Mouse (Mus musculus) inflammation-experienced regulatory T-cells, adult 6 months (primary cell): ENCODE measurements around the gene Clcf1. TPM values are rescaled to one million over a fixed set of nuclear protein-coding genes. Genes with fewer than 3 reads are reported as not detected.

Experiments
- ATAC-seq: one replicate; pipeline ENCODE4 v1.8.0; 2017
- polyA plus RNA-seq, 3 experiments: library from polyadenylated mRNA; unstranded; fragments of 100-300 nt; shearing (Covaris generic); gene quantifications; one replicate each; pipeline ENCODE4 v1.2.1; 2017

Clcf1 gene
- polyA plus RNA-seq, 3 experiments from 2014 or later, result 13.4 to 51.6 (median 33.9) TPM

DNA sequence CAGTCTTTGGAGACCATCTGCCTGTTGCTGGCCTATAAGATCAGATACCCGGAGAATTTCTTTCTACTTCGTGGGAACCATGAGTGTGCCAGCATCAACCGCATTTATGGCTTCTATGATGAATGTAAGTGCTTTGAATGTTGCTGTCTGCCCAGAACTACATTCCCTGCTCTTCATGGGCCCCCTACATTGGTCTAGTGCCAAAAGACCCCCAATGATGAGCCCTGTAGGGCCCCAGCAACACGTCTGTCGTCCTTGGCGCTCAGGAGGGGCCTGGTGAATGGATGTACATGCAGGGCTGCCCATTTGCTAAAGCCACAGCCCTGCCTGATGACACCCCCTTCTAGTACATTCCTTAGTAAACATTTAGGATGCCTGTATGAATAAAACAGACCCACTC is 20.9 kb upstream of the Clcf1 start:
- no peak for ATAC-seq

DNA sequence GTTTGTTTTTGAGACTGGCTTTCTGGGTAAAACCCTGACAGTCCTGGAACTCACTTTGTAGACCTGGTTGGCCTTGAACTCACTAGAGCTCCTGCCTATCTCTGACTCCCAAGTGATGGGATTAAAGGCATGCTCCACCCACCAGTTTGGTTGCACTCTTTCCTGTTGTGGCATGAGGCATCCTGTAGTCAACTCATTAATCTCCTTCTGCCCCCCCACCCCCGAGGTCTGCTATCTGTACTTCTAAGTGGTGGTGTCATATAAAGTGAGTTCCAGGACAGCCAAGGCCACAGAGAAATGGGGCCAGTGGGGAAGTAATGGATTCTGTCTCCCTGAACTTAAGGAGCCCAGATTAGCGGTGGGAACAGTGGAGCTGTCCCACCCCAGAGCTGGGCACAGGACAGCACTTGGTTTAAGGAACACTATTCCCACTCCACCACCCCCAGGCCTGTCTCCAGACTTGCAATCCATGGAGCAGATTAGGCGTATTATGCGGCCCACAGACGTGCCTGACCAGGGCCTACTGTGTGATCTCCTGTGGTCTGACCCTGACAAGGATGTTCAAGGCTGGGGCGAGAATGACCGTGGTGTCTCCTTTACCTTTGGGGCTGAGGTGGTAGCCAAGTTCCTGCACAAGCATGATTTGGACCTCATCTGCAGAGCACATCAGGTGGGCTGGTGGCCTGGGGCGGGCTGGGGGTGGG is 19.9 kb upstream of the Clcf1 start:
- ATAC-seq, result no peak

DNA sequence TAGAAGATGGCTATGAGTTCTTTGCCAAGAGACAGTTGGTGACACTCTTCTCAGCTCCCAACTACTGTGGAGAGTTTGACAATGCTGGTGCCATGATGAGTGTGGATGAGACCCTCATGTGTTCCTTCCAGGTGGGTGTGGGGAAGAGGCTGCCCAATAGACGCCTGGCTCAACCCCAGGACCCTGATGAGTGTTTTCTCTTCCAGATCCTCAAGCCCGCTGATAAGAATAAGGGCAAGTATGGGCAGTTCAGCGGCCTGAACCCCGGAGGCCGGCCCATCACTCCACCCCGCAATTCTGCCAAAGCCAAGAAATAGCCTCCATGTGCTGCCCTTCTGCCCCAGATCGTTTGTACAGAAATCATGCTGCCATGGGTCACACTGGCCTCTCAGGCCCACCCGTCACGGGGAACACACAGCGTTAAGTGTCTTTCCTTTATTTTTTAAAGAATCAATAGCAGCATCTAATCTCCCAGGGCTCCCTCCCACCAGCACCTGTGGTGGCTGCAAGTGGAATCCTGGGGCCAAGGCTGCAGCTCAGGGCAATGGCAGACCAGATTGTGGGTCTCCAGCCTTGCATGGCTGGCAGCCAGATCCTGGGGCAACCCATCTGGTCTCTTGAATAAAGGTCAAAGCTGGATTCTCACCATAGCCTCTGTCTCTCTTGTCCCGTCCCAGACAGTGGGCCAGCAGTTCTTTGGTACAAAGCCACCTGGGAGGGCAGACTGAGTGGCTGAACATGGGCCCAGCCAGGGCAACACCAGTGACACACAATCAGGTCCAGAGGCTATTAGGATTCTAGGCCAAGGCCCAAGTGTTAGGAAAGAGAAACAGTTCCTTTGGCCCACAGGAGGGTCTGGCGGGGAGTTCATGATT is 19.0 kb upstream of the Clcf1 start:
- ATAC-seq, result no peak

DNA sequence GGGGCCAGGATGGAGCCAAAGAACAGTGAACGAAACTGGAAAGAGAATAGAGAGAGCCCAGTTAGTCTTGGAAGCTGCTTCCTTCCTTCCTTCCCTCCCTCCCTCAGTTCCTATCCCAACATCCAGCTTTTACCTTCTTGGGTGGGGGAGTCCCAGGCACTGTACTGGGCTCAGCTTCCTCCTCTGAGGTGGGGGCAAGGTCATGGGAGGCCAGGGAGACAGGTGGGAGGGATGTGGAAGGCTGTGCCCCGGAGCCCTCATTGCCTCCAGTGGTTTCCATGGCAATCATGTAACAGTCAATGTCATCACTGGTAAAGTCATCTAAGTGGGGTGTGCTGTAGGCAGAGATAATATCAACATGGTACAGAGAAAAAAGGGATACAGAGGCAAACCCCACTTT is 18.0 kb upstream of the Clcf1 start:
- no peak for ATAC-seq

DNA sequence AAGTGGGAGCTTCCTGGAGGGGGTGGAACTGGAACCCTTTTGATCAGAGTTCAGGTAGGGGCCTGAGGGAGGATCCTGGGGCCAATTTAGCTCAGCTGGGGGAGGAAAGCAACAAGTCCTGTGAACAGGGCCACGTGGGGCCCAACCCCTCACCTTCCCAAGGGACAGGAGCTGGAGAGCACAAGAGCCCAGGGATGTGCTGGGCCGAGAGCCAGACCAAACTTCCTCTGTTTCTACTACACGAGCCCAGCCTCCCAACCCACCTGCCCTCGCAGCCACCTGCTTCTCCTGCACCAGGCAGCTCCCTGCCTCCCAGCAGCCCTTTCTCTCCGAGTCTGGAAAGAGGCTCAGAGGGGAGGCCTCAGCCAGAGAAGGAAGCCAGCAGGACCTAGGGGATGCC is 17.5 kb upstream of the Clcf1 start:
- no peak for ATAC-seq

DNA sequence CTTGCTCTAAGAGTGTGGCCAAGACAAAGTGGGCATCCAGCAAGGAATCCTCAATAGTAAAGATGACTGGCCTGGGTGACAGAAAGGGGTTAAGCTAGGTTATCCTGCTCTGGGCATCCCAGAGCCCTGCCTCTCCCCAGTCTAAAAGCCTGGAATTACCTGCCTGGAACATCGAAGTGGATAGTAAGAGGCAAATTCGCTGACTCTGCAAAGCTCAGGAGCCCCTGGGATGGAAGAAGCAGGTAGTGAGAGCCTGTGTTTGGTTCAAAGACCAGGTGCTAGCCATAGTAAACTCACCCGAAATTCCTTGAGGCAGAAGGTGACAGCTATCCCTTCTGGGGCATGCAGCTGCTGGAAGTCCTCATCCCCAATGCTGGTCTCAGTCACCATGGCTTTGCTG is 16.9 kb upstream of the Clcf1 start:
- no peak for ATAC-seq

DNA sequence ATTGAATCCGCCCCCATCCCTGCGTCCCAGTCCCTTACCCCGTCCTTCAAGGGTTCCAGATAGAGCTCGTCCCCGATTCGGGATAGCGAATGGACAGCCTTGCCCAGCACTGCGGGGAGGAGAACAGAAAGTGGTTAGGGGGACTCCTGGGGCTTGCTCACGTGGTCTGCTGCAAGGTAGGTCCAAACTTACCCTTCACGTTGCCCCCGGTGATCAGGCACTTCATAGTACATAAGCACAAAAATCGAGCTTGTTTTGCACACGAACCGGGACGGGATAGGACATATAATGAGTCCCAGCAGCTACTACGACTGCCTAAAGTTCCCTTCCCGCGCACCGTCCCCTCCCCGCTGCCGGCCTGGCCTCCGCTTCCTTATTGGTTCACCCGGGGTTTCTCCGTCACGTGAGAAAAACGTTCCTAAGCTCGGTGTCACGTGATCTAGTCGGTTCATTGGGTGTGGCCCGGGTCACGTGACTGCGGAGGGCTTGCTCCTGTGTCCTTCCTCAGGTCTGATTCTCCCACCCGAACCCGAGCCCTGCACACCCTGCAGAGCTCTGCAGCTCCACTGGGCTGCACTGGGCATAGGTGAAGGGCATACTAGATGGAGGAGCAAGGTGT is 12.6 kb upstream of the Clcf1 start, which contains the start of gene Rad9a:
Rad9a (minus strand) TSS at position 372 of the 619 bp plus-strand sequence.
- peak; percentile 73 for ATAC-seq

DNA sequence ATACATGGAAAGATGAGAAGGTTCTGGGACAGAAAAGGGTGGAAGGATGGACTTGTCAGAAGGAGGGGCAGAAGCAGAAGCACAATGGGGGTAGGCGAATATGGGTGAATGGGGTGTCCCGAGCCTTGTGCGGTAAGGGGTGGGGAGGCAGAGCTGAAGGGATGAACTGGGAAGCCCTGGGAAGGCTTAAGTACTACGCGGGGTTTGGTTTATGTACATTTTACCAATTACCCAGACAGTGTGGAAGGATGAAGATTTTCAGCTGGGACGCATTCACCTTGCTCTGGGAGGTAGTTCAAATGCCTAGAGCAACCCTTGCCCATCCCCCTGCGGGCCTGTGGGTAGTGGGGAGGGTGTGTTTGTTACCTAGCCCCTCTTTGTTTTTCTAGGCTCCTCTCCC is 11.9 kb upstream of the Clcf1 start:
- no peak for ATAC-seq

DNA sequence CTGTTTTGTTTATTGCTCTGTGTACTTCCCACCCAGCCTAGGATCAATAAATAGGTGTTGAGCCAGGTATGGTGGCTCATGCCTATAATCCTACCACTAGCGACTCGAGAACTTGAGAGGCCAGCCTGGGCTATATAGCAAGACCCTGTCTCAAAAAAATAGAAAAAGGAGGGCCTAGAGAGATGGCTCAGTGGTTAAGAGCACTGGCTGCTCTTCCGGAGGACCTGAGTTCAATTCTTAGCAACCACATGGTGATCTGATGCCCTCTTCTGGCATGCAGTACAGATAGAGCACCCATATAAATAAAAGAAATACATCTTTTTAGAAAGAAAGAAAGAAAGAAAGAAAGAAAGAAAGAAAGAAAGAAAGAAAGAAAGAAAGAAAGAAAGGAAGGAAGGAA is 10.9 kb upstream of the Clcf1 start:
- peak; percentile 12 for ATAC-seq

DNA sequence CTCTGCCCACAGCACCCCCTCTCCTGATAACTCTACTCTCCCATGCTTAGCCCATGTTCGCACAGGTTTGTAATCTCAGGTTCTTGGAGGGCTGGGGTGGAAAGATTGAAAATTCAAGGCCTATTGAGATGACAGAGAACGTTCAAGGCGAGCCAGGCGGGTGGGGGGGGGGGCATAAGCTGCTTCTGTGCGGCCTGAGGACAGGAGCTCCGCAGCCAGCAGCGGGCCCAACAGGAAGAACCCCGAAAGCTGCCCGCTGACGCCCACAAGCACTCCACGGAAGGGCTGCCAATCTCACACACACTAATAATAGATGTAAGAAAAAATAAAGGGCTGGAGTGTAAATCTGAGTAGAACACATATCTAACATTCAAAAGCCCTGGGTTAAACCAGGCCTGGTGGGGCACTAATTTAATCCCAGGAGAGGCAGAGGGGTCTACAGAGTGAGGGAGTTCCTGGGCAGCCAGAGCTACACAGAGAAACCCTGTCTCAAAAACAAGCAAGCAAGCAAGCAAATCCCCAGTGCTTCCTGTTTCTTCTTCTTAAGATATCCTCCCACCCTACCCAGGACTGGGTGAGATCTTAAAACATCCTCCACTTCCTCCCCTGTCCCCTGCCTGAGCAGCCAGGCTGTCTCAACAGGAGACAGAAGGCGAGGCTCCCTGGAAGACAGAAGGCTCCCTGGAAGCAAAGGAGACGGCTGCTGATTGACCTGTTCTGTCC is 10.3 kb upstream of the Clcf1 start:
- ATAC-seq, result peak; percentile 67

DNA sequence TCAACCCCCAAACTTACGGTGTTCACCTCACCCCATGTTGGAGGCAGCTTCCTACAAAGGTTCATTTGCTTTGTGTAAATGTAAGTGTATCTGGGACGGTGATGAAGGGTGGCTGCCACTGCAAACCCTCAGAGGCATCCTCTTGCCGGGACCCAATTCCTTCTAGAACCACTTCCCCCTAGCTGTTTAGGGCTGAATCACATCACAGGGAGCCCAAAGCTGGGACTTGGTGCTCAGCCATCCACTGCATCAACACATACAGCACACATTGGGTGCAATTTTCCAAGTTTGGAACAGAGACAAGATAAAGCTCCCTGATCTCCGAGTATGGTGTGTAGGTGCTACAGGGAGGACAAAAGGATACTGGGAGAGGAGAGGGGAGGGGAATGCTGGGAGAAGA is 9.1 kb upstream of the Clcf1 start:
- no peak for ATAC-seq

DNA sequence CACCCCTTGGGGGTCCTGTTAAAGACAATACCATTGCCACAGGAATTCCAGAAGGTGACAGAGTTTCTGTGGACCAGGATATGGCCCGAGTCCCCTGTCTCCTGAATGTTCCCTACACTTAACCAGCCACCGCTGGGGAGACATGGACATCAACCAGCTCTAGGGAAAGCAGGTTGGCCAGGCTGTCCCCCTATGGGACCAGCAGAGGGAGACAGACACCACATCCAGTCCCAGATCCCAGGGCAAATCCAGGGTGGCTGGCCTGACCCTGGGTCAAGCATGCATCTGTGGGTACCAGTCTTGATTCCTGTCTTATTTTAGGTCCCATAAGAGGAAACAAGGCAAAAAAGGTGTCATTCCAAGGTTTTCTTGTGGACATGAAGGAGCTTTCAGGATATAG is 7.1 kb upstream of the Clcf1 start:
- peak; percentile 36 for ATAC-seq

DNA sequence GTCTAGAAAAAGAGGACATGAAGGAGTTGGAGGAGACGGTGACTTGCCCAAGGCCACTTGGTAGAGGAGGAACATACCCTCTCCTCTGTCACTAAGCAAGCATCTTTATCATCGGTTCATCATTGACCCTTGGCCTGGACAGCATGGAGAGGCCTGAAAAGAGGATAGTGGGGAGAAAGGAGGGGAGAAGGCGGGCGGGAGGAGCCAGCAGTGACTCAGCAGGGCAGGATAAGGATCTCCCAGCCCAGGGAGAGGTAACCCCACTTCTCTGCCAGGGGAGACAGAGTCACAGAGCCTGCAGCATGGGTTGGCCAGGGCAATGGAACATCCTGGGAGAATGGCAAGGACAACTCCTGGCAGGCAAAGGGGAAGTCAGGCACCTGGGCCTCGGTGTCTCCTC is 5.5 kb upstream of the Clcf1 start:
- no peak for ATAC-seq

DNA sequence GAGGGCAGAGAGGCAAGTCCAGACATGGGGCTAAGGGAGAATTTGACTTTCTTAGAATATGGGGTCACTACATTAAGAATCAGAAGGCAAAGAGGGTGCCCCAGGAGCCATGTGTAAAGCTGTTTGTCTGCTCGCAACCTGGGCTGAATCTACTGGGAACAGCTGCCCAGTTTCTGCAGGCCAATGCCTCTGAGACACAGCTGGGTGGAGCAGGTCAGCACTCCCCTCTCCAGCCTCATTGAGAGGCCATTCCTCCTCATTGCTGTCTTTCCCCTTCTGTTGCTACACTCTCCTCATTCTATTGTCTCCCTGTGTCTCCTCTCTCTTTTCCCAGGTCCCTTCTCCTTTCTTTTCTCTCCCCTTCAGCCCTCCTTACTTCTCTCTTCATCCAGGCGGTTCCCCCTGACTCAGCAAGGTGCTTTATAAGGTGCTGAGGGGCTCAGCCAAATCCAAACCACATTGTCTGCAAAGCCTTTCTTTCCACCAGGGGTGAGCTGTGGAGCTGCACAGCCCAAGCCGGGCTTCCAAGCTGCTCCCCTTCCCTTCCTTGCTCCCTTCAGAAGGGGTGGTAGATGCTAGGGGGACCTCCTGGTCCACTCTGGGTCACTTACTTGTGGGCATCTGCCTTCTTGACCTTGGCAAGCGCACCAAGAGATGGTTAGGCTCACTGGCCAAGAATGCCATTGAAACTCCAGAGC is 2.0 kb upstream of the Clcf1 start:
- no peak for ATAC-seq

DNA sequence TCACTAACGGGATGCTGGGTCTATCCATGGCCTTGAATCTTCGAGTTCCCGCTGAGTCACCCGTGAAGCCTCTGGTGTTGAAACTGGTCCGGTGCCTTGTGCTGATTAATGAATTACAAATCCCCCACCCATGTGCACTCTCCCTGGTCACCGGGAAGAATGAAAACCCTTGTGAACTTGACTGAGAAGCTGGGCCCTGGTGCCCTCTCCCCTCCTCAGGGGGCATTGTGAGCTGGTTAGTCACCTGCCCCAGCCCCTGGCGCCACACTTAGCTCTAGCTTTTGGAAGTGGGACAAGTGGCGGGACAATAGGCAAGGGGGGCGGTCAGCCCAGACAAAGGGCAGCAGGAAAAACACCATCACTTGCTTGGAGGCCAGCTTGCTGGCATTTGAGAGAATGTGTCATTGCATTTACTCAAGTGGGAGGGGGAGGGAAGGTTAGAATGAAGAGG is 489 bp upstream of the Clcf1 start:
- ATAC-seq, result no peak

DNA sequence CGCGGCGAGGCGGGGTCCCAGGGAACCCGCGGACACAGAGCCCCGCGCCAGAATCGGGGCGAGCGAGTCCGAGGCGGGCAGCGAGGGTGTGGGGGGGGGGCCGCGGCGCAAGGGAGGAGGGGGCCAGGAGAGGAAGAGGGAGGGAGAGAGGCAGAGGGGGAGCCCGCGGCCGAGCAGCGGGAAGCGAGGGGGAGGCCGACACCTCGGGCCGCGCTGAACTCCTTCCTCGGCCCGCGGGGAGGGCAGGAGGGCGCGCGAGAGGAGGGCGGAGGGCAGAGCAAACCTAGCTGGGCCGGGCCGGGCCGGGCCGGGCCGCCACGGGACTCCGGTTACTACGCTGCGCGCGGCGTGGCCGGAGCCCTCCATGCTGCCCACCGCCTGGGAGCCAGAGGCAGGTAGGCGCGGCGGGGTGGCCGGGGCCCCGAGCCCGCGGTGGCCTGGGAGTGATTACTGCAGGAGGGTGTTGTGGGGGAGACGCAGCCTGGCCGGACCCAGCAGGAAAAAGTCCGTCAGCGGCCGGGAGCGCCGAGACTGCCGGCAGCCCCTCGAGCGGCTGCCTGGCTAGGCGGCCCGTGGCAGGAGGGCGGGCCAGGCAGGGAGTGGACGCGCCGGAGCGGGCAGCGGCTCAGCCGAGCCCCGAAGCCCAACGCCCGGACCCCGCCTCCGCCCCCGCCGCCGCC is 873 bp downstream of the Clcf1 start:
- ATAC-seq, result peak; percentile 26

DNA sequence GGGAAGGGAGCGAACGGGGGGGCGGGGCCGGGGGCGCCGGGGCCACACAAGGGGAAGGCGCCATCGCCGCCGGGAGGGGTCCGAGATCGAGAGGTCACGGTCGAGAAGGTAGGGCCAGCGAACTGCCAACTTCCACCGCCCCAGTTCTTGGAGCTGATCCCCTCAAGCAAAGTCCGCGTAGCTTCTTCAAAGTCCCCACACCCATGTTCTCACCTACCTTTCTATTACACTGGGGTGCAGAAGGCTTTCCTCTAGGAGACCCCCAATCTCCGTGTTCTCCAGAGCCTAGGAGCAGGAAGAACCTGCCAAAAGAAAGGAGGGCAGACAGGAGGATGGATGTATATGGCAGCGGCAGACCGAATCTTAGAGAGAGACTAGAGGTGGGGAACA is 1.4 kb downstream of the Clcf1 start:
- no peak for ATAC-seq

DNA sequence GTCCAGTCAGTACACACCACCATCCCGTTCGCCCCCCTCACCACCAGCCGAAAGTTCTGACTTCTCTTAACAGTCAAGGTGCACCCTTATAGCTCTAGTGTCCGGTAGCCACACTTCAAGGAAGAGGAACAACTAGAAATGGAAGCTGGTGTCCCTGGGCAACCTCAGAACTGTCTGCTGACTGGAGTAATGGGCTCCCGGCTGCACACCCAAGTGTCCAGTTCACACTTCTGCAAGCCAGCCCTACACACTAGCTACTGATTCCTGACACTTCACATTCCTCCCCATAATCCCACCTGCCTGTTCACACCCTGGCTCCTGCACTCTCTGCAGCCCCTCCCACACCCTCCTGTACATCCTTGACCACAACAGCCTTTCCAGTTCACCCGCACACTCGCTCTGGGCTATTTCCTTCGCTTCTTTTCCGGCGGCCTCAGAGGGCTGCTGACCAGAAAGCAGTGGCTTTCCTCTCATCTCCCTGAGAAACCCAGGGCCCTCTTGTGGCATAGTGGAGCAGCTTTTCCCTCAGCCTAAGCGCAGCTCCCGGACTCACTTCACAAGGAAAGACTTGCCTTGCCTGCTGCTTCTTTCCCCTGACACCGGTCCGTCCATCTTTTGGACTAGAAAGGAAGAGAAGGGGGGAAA is 2.1 kb downstream of the Clcf1 start:
- ATAC-seq, result no peak

DNA sequence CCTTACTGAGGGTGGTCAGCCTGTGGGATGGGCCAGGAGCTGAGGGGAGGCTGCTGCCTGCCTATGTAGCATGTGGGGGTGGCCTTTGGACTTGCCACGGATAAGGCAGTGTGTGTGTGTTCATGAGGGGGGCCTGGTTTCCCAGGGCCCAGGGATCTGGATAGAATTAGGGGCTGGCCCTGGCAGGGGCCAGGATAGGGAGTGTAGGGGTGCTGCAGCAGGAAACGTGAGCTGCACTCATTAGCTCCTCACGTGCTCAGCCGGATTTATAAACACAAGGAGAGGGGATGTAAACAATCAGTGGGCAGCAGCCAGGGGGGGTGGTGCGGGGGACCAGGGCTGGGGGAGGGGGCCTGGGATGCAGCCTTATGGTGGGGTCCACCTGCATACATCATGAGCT is 3.1 kb downstream of the Clcf1 start:
- ATAC-seq, result no peak

DNA sequence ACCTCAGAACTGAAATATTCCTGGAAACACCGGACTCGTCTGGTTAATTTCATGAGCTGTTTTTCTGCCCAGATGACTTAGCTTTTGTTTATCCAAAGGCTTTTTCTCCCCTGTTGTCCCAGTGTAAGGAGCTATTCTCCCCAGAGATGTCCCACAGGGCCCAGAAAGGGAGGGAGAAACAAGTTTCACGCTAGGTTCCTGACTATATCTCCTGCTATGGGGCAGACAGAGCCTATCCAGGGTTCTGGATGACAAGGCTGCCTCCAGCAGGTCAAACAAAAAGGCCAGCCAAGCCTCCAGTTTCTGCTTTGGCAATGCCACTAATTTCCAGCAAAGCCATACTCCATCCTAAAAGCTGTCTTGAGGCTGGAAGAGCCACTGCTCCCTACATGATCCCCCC is 3.8 kb downstream of the Clcf1 start:
- no peak for ATAC-seq

DNA sequence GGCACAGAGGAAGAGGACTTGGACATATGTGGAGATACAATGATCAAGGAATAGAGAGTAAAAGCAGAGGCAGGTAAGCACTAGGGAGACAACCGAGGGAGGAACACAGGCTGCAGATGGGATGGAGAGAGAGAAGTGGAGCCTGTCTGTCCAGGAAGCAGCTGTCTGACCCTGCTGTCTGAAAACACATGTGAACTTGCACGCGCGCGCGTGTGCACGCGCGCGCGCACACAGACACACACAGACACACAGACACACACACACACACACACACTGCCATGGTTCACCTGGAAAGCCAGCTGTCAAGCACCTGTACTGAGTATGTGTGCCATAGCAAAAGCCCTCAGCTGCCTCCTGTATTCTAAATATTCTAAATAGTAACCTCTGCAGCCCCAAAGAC is 4.3 kb downstream of the Clcf1 start:
- no peak for ATAC-seq
